Mouse (Mus musculus) liver, embryonic 14.5 days (tissue): ENCODE data around the gene Chrm5.
"Not testable (repeated sequence)": the region's sequence is repeated elsewhere in the genome, so short reads cannot be mapped to it uniquely, and the experiment has no call there.

ENCODE experiments used
- CTCF ChIP-seq: IDR thresholded peaks from 2 replicates; pipeline ENCODE4 v1.5.1; 2016; ENCODE audit warnings: antibody characterized with exemption, low read depth, control low read depth
- EP300 ChIP-seq: IDR thresholded peaks from 2 replicates; pipeline ENCODE4 v1.6.1; 2016; ENCODE audit warnings: antibody characterized with exemption, low read depth

- TF ChIP-seq CTCF, EP300: not testable (repeated sequence)
These were observed 28.1 kb downstream of the Chrm5 start for GRCm38 (mm10) chr2:112452513-112452912.
